Mouse (Mus musculus): ENCODE results near the gene S100a5.

- TF ChIP-seq POLR2A (IDR thresholded peaks at IDR 0.05; ENCODE audit: borderline replicate concordance, extremely low read depth, low read depth, low read length): no peak
- no peak for TF ChIP-seq CTCF (IDR thresholded peaks at IDR 0.05; ENCODE audit: insufficient read depth, low read length)
These were observed 27.2 kb upstream of the S100a5 start for GRCm38 (mm10) chr3:90581141-90581540.
